ENCODE assay signal across 23 mouse cellular contexts in the genomic region with DNA sequence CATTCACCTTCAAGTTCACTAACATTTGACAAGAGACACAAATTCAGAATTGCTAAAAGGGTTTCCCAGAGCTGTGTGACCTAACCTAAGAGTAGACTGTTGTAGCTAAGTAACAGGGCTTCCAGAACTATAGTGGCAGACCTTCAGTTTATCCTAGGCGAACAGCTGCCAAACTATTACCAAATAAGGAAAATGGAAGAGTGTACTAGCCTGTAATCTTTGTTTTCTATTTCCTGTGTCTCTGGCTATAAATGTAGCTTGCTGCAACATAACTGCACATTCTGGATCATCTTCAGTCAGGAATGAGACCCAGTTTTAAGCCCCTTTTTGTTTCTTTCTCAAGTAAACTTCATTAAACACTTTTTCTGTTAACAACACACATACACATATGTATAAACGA.
A peak's percentile ranks its signal among the peaks of the same experiment; 100 is the strongest.
DNase-seq lines count a peak whose midpoint lies in the region; ATAC-seq and TF ChIP-seq lines count a peak whose summit lies in the region.
"Had no signal": no experiment of that assay in that cellular context is flagged by ENCODE, and none has a peak within 500 bp of the region (broad histone marks: within the 10 kb centered on the region; RNA-seq: fewer than 3 reads in every experiment).

No protein-coding gene starts in this region.

- no peak overlapping the region for H3K9ac ChIP-seq in heart, postnatal 0 days (replicated peaks; ENCODE audit: low read depth, low read length)
- H3K9ac ChIP-seq in limb, embryonic 14.5 days (ENCODE audit: low read depth, low read length, severe bottlenecking) = no peak overlapping the region
- no peak overlapping the region for H3K9ac ChIP-seq in stomach, embryonic 16.5 days (ENCODE audit: low read length)
- no peak overlapping the region for H3K9ac ChIP-seq in stomach, postnatal 0 days (ENCODE audit: low read length)
- H3K9ac ChIP-seq: embryonic facial prominence, embryonic 13.5 days; forebrain, embryonic 15.5 days; hindbrain, embryonic 14.5 days; liver, embryonic 14.5 days; midbrain, embryonic 13.5 days; neural tube, embryonic 13.5 days had no signal

- no peak overlapping the region for H3K4me2 ChIP-seq in heart, postnatal 0 days (ENCODE audit: low read depth, low read length)
- no peak overlapping the region for H3K4me2 ChIP-seq in limb, embryonic 14.5 days (replicated peaks; ENCODE audit: low read depth, low read length, severe bottlenecking)
- H3K4me2 ChIP-seq in stomach, embryonic 16.5 days (ENCODE audit: low read depth, low read length) = no peak overlapping the region
- no peak overlapping the region for H3K4me2 ChIP-seq in stomach, postnatal 0 days (replicated peaks; ENCODE audit: low read depth)
- H3K4me2 ChIP-seq: embryonic facial prominence, embryonic 13.5 days; forebrain, embryonic 15.5 days; hindbrain, embryonic 14.5 days; midbrain, embryonic 13.5 days; neural tube, embryonic 13.5 days had no signal

- ATAC-seq in heart, postnatal 0 days (ENCODE audit: insufficient read depth, low read depth) = no peak; the same call in 1 of the 2 replicates
- ATAC-seq in limb, embryonic 14.5 days (ENCODE audit: low FRiP score, low read depth) = no peak
- ATAC-seq in stomach, embryonic 16.5 days (ENCODE audit: insufficient read depth, low FRiP score) = no peak
- no peak for ATAC-seq in stomach, postnatal 0 days (ENCODE audit: low FRiP score, low TSS enrichment)
- ATAC-seq: forebrain, embryonic 15.5 days; midbrain, embryonic 13.5 days had no signal

- no peak overlapping the region for H3K27ac ChIP-seq in heart, postnatal 0 days (ENCODE audit: low read depth)
- H3K27ac ChIP-seq in limb, embryonic 14.5 days (replicated peaks; ENCODE audit: low read depth, low read length) = no peak overlapping the region
- no peak overlapping the region for H3K27ac ChIP-seq in limb, embryonic 10.5 days
- peak overlapping the region; percentile 38; the same call in 1 of the 2 replicates for H3K27ac ChIP-seq in stomach, embryonic 16.5 days (ENCODE audit: low read length)
- H3K27ac ChIP-seq in stomach, postnatal 0 days (replicated peaks) = no peak overlapping the region
- H3K27ac ChIP-seq: embryonic facial prominence, embryonic 13.5 days; forebrain, embryonic 15.5 days; heart, adult 2 months; hindbrain, embryonic 14.5 days; liver, embryonic 14.5 days; midbrain, embryonic 13.5 days; neural tube, embryonic 13.5 days had no signal

- intact Hi-C loops in heart, postnatal 25 days (cut with DNase I) = no loop called here

- H3K36me3 ChIP-seq in heart, postnatal 0 days (replicated peaks; ENCODE audit: control insufficient read depth, insufficient read depth, low read length) = no peaks in the 10 kb centered on the region
- H3K36me3 ChIP-seq in limb, embryonic 14.5 days (ENCODE audit: control insufficient read depth, insufficient read depth, low read length) = no peaks in the 10 kb centered on the region
- no peaks in the 10 kb centered on the region for H3K36me3 ChIP-seq in limb, embryonic 10.5 days
- H3K36me3 ChIP-seq in stomach, embryonic 16.5 days (ENCODE audit: control insufficient read depth, insufficient read depth, low read length) = no peaks in the 10 kb centered on the region
- no peaks in the 10 kb centered on the region for H3K36me3 ChIP-seq in stomach, postnatal 0 days (ENCODE audit: control insufficient read depth, insufficient read depth, low read length)
- H3K36me3 ChIP-seq: embryonic facial prominence, embryonic 13.5 days; forebrain, embryonic 15.5 days; midbrain, embryonic 13.5 days; neural tube, embryonic 13.5 days had no signal

- no peak overlapping the region for H3K4me3 ChIP-seq in heart, postnatal 0 days (ENCODE audit: low read depth, low read length)
- H3K4me3 ChIP-seq in limb, embryonic 14.5 days (replicated peaks; ENCODE audit: low read length) = no peak overlapping the region
- no peak overlapping the region for H3K4me3 ChIP-seq in limb, embryonic 10.5 days
- H3K4me3 ChIP-seq in stomach, embryonic 16.5 days (replicated peaks; ENCODE audit: low read length) = no peak overlapping the region
- H3K4me3 ChIP-seq in stomach, postnatal 0 days (ENCODE audit: low read depth, low read length) = no peak overlapping the region
- H3K4me3 ChIP-seq: embryonic facial prominence, embryonic 13.5 days; forebrain, embryonic 15.5 days; heart, adult 2 months; midbrain, embryonic 13.5 days; neural tube, embryonic 13.5 days had no signal

- WGBS in heart, postnatal 0 days = 43% methylated on average over 2 of the region's 2 CpGs
- 65% methylated on average over 2 of the region's 2 CpGs for WGBS in limb, embryonic 14.5 days
- 87% methylated on average over 2 of the region's 2 CpGs for WGBS in limb, embryonic 10.5 days
- 46% methylated on average over 2 of the region's 2 CpGs for WGBS in stomach, embryonic 16.5 days
- WGBS in stomach, postnatal 0 days = 41% methylated on average over 2 of the region's 2 CpGs

- no peak for TF ChIP-seq EP300 in heart, postnatal 0 days (IDR thresholded peaks at IDR 0.05; ENCODE audit: low read depth)
- TF ChIP-seq EP300 in stomach, postnatal 0 days (optimal IDR thresholded peaks at IDR 0.05) = no peak

- peak; percentile 36 for DNase-seq in heart, postnatal 0 days (ENCODE audit: low spot score)
- no peak for DNase-seq in heart, postnatal 25 days (ENCODE audit: low spot score)
- DNase-seq in limb, embryonic 14.5 days (ENCODE audit: low spot score) = peak; percentile 44
- DNase-seq in limb, embryonic 10.5 days (ENCODE audit: low spot score) = no peak
- DNase-seq in stomach, postnatal 0 days (ENCODE audit: low spot score) = no peak
- no peak for DNase-seq in embryo, embryonic 10 days (ENCODE audit: low spot score)
- no peak for DNase-seq in layer of hippocampus, postnatal 25 days (ENCODE audit: extremely low spot score in 1 of 2, low spot score in 1 of 2)
- DNase-seq: adrenal gland, adult 8-10 months; cerebellum, adult 9-10 months; gastrocnemius, postnatal 14 days; heart, adult 2 months; kidney, adult 11 months; kidney, postnatal 4 days; layer of hippocampus, adult 9-11 months; thymus, adult 2 months had no signal

- peaks cover 5% of the 10 kb centered on the region; the same call in 1 of the 2 replicates for H3K4me1 ChIP-seq in heart, postnatal 0 days (ENCODE audit: control insufficient read depth, insufficient read depth)
- peaks cover 4% of the 10 kb centered on the region for H3K4me1 ChIP-seq in limb, embryonic 14.5 days (ENCODE audit: control insufficient read depth, insufficient read depth, low read length)
- H3K4me1 ChIP-seq in limb, embryonic 10.5 days = peaks cover under 1% of the 10 kb centered on the region; the same call in 1 of the 2 replicates
- peaks cover 5% of the 10 kb centered on the region; the same call in 1 of the 2 replicates for H3K4me1 ChIP-seq in stomach, embryonic 16.5 days (ENCODE audit: control insufficient read depth, insufficient read depth, low read length)
- no peaks in the 10 kb centered on the region for H3K4me1 ChIP-seq in stomach, postnatal 0 days (replicated peaks; ENCODE audit: control insufficient read depth, insufficient read depth)
- H3K4me1 ChIP-seq: embryonic facial prominence, embryonic 13.5 days; midbrain, embryonic 13.5 days; neural tube, embryonic 13.5 days had no signal

- TF ChIP-seq POLR2A in limb, embryonic 14.5 days (IDR thresholded peaks at IDR 0.05; ENCODE audit: borderline replicate concordance, extremely low read depth, insufficient read depth, insufficient read length) = no peak

- H3K27me3 ChIP-seq in heart, postnatal 0 days (ENCODE audit: control insufficient read depth, insufficient read depth, low read length) = no peaks in the 10 kb centered on the region
- H3K27me3 ChIP-seq in limb, embryonic 14.5 days (ENCODE audit: control insufficient read depth, insufficient read depth, low read length) = no peaks in the 10 kb centered on the region
- H3K27me3 ChIP-seq in limb, embryonic 10.5 days (ENCODE audit: low read depth, poor library complexity, severe bottlenecking) = no peaks in the 10 kb centered on the region
- H3K27me3 ChIP-seq in stomach, embryonic 16.5 days (ENCODE audit: control insufficient read depth, insufficient read depth, low read length) = no peaks in the 10 kb centered on the region
- H3K27me3 ChIP-seq in stomach, postnatal 0 days (ENCODE audit: control insufficient read depth, insufficient read depth, low read length) = no peaks in the 10 kb centered on the region
- H3K27me3 ChIP-seq: CH12.LX; embryonic facial prominence, embryonic 13.5 days; forebrain, embryonic 15.5 days; midbrain, embryonic 13.5 days; neural tube, embryonic 13.5 days had no signal

- H3K9me3 ChIP-seq in heart, postnatal 0 days (replicated peaks; ENCODE audit: control insufficient read depth, low read length) = no peaks in the 10 kb centered on the region
- no peaks in the 10 kb centered on the region for H3K9me3 ChIP-seq in limb, embryonic 14.5 days (ENCODE audit: control insufficient read depth, low read length)
- H3K9me3 ChIP-seq in limb, embryonic 10.5 days (replicated peaks) = no peaks in the 10 kb centered on the region
- no peaks in the 10 kb centered on the region for H3K9me3 ChIP-seq in stomach, embryonic 16.5 days (replicated peaks; ENCODE audit: control insufficient read depth, low read length)
- H3K9me3 ChIP-seq in stomach, postnatal 0 days (ENCODE audit: control insufficient read depth, low read length) = no peaks in the 10 kb centered on the region
- H3K9me3 ChIP-seq: embryonic facial prominence, embryonic 13.5 days; forebrain, embryonic 15.5 days; midbrain, embryonic 13.5 days; neural tube, embryonic 13.5 days had no signal

- no peak for TF ChIP-seq CTCF in heart, postnatal 0 days (IDR thresholded peaks at IDR 0.05; ENCODE audit: low read depth)
- no peak for TF ChIP-seq CTCF in stomach, postnatal 0 days (IDR thresholded peaks at IDR 0.05; ENCODE audit: low read depth)

Comparison
In these comparisons a context has a peak if more than half of its experiments do, and no peak if none do; other contexts are left out.
1. DNase-seq: peak in heart, postnatal 0 days (single experiment) and limb, embryonic 14.5 days (single experiment); none in heart, postnatal 25 days (single experiment), limb, embryonic 10.5 days (single experiment), stomach, postnatal 0 days (single experiment), embryo, embryonic 10 days (single experiment) and layer of hippocampus, postnatal 25 days (0 of 2).